Mouse (Mus musculus): ENCODE measurements around the gene Rab35.

GRCm38 (mm10) chr5:115631505-115632357 is at the start of gene Rab35:
- TF ChIP-seq TAL1 (IDR thresholded peaks at IDR 0.05; ENCODE audit: low read length) (no peak), GATA1 (IDR thresholded peaks at IDR 0.05; ENCODE audit: low read length) (no peak)

Measured in erythroblast, embryonic 14.5 days (primary cell).